Mouse (Mus musculus): ENCODE data around the gene Cit. TPM values are rescaled to one million over a fixed set of nuclear protein-coding genes. Genes with fewer than 3 reads are reported as not detected.
A peak's percentile ranks its signal among the peaks of the same experiment; 100 is the strongest.

Gene Cit
- polyA plus RNA-seq, 1 experiment from 2014 or later = 21.5 TPM

GRCm38 (mm10) chr5:116003154-116003553, 158.1 kb downstream of the Cit start:
- Histone ChIP-seq H3K4me2 (ENCODE audit: low read depth, low read length) (no peak overlapping the region), H3K4me3 (ENCODE audit: low read length) (no peak overlapping the region), H3K4me1 (ENCODE audit: control insufficient read depth, insufficient read depth, low read length) (no peaks in the 10 kb centered on the region), H3K9me3 (ENCODE audit: control insufficient read depth, low read length) (no peaks in the 10 kb centered on the region), H3K27me3 (replicated peaks; ENCODE audit: control insufficient read depth, insufficient read depth, low read length) (no peaks in the 10 kb centered on the region), H3K27ac (ENCODE audit: low read length) (no peak overlapping the region), H3K36me3 (ENCODE audit: control insufficient read depth, insufficient read depth, low read length) (no peaks in the 10 kb centered on the region), H3K9ac (ENCODE audit: low read depth, low read length) (no peak overlapping the region)
- no peak for ATAC-seq
- 83% methylated on average over 8 of the region's 8 CpGs for WGBS

GRCm38 (mm10) chr5:116003825-116004224, 158.7 kb downstream of the Cit start:
- H3K9ac ChIP-seq (ENCODE audit: low read depth, low read length) = no peak overlapping the region
- no peak for ATAC-seq
- H3K27me3 ChIP-seq (replicated peaks; ENCODE audit: control insufficient read depth, insufficient read depth, low read length) = no peaks in the 10 kb centered on the region
- H3K9me3 ChIP-seq (ENCODE audit: control insufficient read depth, low read length) = no peaks in the 10 kb centered on the region
- no peaks in the 10 kb centered on the region for H3K36me3 ChIP-seq (ENCODE audit: control insufficient read depth, insufficient read depth, low read length)
- no peaks in the 10 kb centered on the region for H3K4me1 ChIP-seq (ENCODE audit: control insufficient read depth, insufficient read depth, low read length)
- H3K4me3 ChIP-seq (ENCODE audit: low read length) = no peak overlapping the region
- WGBS = 56% methylated on average over 13 of the region's 13 CpGs
- H3K4me2 ChIP-seq (ENCODE audit: low read depth, low read length) = no peak overlapping the region
- no peak overlapping the region for H3K27ac ChIP-seq (ENCODE audit: low read length)

- H3K4me3 ChIP-seq (ENCODE audit: low read length) = no peak overlapping the region
- H3K9me3 ChIP-seq (ENCODE audit: control insufficient read depth, low read length) = no peaks in the 10 kb centered on the region
- H3K27me3 ChIP-seq (replicated peaks; ENCODE audit: control insufficient read depth, insufficient read depth, low read length) = no peaks in the 10 kb centered on the region
- ATAC-seq = no peak
- H3K4me1 ChIP-seq (ENCODE audit: control insufficient read depth, insufficient read depth, low read length) = no peaks in the 10 kb centered on the region
- no peak overlapping the region for H3K4me2 ChIP-seq (ENCODE audit: low read depth, low read length)
- H3K27ac ChIP-seq (ENCODE audit: low read length) = no peak overlapping the region
- no peaks in the 10 kb centered on the region for H3K36me3 ChIP-seq (ENCODE audit: control insufficient read depth, insufficient read depth, low read length)
- no peak overlapping the region for H3K9ac ChIP-seq (ENCODE audit: low read depth, low read length)
- WGBS = 84% methylated on average over 10 of the region's 10 CpGs
Observed at GRCm38 (mm10) chr5:116004271-116004670, 159.2 kb downstream of the Cit start.

GRCm38 (mm10) chr5:116006324-116007099, 161.4 kb downstream of the Cit start:
- H3K4me1 ChIP-seq (ENCODE audit: control insufficient read depth, insufficient read depth, low read length) = no peaks in the 10 kb centered on the region; the same call in 1 of the 2 replicates
- no peak for ATAC-seq
- no peak overlapping the region for H3K9ac ChIP-seq (ENCODE audit: low read depth, low read length)
- H3K4me2 ChIP-seq (ENCODE audit: low read depth, low read length) = no peak overlapping the region
- no peaks in the 10 kb centered on the region for H3K9me3 ChIP-seq (ENCODE audit: control insufficient read depth, low read length)
- no peak overlapping the region for H3K4me3 ChIP-seq (ENCODE audit: low read length)
- WGBS = 63% methylated on average over 22 of the region's 22 CpGs
- no peaks in the 10 kb centered on the region for H3K36me3 ChIP-seq (ENCODE audit: control insufficient read depth, insufficient read depth, low read length)
- H3K27me3 ChIP-seq (replicated peaks; ENCODE audit: control insufficient read depth, insufficient read depth, low read length) = no peaks in the 10 kb centered on the region
- no peak overlapping the region for H3K27ac ChIP-seq (ENCODE audit: low read length)

- peak overlapping the region; percentile 67 for H3K27ac ChIP-seq (ENCODE audit: low read length)
- no peaks in the 10 kb centered on the region for H3K9me3 ChIP-seq (ENCODE audit: control insufficient read depth, low read length)
- H3K4me1 ChIP-seq (ENCODE audit: control insufficient read depth, insufficient read depth, low read length) = no peaks in the 10 kb centered on the region; the same call in 1 of the 2 replicates
- peak; percentile 52 for ATAC-seq
- peak overlapping the region; percentile 3; the same call in 1 of the 2 replicates for H3K4me2 ChIP-seq (ENCODE audit: low read depth, low read length)
- no peaks in the 10 kb centered on the region for H3K27me3 ChIP-seq (replicated peaks; ENCODE audit: control insufficient read depth, insufficient read depth, low read length)
- H3K9ac ChIP-seq (ENCODE audit: low read depth, low read length) = peak overlapping the region; percentile 9; the same call in 1 of the 2 replicates
- H3K4me3 ChIP-seq (ENCODE audit: low read length) = no peak overlapping the region
- WGBS = 68% methylated on average over 13 of the region's 13 CpGs
- H3K36me3 ChIP-seq (ENCODE audit: control insufficient read depth, insufficient read depth, low read length) = no peaks in the 10 kb centered on the region
Observed at GRCm38 (mm10) chr5:116007723-116008122, 162.6 kb downstream of the Cit start.

- Histone ChIP-seq H3K9me3 (ENCODE audit: control insufficient read depth, low read length) (no peaks in the 10 kb centered on the region), H3K4me1 (ENCODE audit: control insufficient read depth, insufficient read depth, low read length) (no peaks in the 10 kb centered on the region; the same call in none of the 2 replicates), H3K36me3 (ENCODE audit: control insufficient read depth, insufficient read depth, low read length) (peaks cover under 1% of the 10 kb centered on the region), H3K4me3 (ENCODE audit: low read length) (no peak overlapping the region), H3K27me3 (replicated peaks; ENCODE audit: control insufficient read depth, insufficient read depth, low read length) (no peaks in the 10 kb centered on the region), H3K27ac (ENCODE audit: low read length) (peak overlapping the region; percentile 81), H3K9ac (ENCODE audit: low read depth, low read length) (no peak overlapping the region), H3K4me2 (ENCODE audit: low read depth, low read length) (no peak overlapping the region)
- ATAC-seq = peak; percentile 57
- WGBS = 55% methylated on average over 15 of the region's 15 CpGs
Observed at GRCm38 (mm10) chr5:116009091-116009851, 164.2 kb downstream of the Cit start.

GRCm38 (mm10) chr5:116009884-116010627, 165.0 kb downstream of the Cit start:
- ATAC-seq = peak; percentile 27
- peak overlapping the region; percentile 81 for H3K27ac ChIP-seq (ENCODE audit: low read length)
- 56% methylated on average over 2 of the region's 2 CpGs for WGBS
- no peaks in the 10 kb centered on the region; the same call in none of the 2 replicates for H3K4me1 ChIP-seq (ENCODE audit: control insufficient read depth, insufficient read depth, low read length)
- H3K4me3 ChIP-seq (ENCODE audit: low read length) = no peak overlapping the region
- H3K9me3 ChIP-seq (ENCODE audit: control insufficient read depth, low read length) = no peaks in the 10 kb centered on the region
- no peaks in the 10 kb centered on the region for H3K27me3 ChIP-seq (replicated peaks; ENCODE audit: control insufficient read depth, insufficient read depth, low read length)
- H3K4me2 ChIP-seq (ENCODE audit: low read depth, low read length) = no peak overlapping the region
- H3K9ac ChIP-seq (ENCODE audit: low read depth, low read length) = no peak overlapping the region; the same call in 1 of the 2 replicates
- H3K36me3 ChIP-seq (ENCODE audit: control insufficient read depth, insufficient read depth, low read length) = peaks cover 8% of the 10 kb centered on the region

- H3K27ac ChIP-seq (ENCODE audit: low read length) = no peak overlapping the region
- no peak overlapping the region for H3K9ac ChIP-seq (ENCODE audit: low read depth, low read length)
- H3K4me2 ChIP-seq (ENCODE audit: low read depth, low read length) = no peak overlapping the region
- H3K36me3 ChIP-seq (ENCODE audit: control insufficient read depth, insufficient read depth, low read length) = peaks cover 19% of the 10 kb centered on the region
- no peaks in the 10 kb centered on the region; the same call in none of the 2 replicates for H3K4me1 ChIP-seq (ENCODE audit: control insufficient read depth, insufficient read depth, low read length)
- no peak overlapping the region for H3K4me3 ChIP-seq (ENCODE audit: low read length)
- WGBS = 88% methylated on average over 7 of the region's 7 CpGs
- H3K9me3 ChIP-seq (ENCODE audit: control insufficient read depth, low read length) = no peaks in the 10 kb centered on the region
- ATAC-seq = no peak
- no peaks in the 10 kb centered on the region for H3K27me3 ChIP-seq (replicated peaks; ENCODE audit: control insufficient read depth, insufficient read depth, low read length)
Observed at GRCm38 (mm10) chr5:116011700-116012099, 166.6 kb downstream of the Cit start.

GRCm38 (mm10) chr5:116012503-116012902, 167.4 kb downstream of the Cit start:
- Histone ChIP-seq H3K4me2 (ENCODE audit: low read depth, low read length) (no peak overlapping the region), H3K9ac (ENCODE audit: low read depth, low read length) (no peak overlapping the region), H3K4me3 (ENCODE audit: low read length) (no peak overlapping the region), H3K27ac (ENCODE audit: low read length) (0 out of 2 replicates have a peak overlapping the region, but pooled peaks have one; percentile 60), H3K9me3 (ENCODE audit: control insufficient read depth, low read length) (no peaks in the 10 kb centered on the region), H3K4me1 (ENCODE audit: control insufficient read depth, insufficient read depth, low read length) (no peaks in the 10 kb centered on the region; the same call in none of the 2 replicates), H3K36me3 (ENCODE audit: control insufficient read depth, insufficient read depth, low read length) (peaks cover 27% of the 10 kb centered on the region), H3K27me3 (replicated peaks; ENCODE audit: control insufficient read depth, insufficient read depth, low read length) (no peaks in the 10 kb centered on the region)
- 88% methylated on average over 7 of the region's 7 CpGs for WGBS
- no peak for ATAC-seq

All from intestine, embryonic 16.5 days (tissue).